In genomic region chr1:189030975-189031374, GRCm38 (mm10) we compare ENCODE assay signal across 23 mouse cellular contexts. TPM values are rescaled to one million over a fixed set of nuclear protein-coding genes. Genes with fewer than 3 reads are reported as not detected.
DNase-seq lines count a peak whose midpoint lies in the region; ATAC-seq and TF ChIP-seq lines count a peak whose summit lies in the region.
"Had no signal": no experiment of that assay in that cellular context is flagged by ENCODE, and none has a peak within 500 bp of the region (broad histone marks: within the 10 kb centered on the region; RNA-seq: fewer than 3 reads in every experiment).

No protein-coding gene starts in this region.

- in situ Hi-C loops in ES-E14 (cut with MboI; ENCODE audit: low sequenced_read_pairs in 2 of 2, unreplicated experiment in 2 of 2): loop anchor here in 1 of 2 experiments (25.0 kb wide), 1 partner anchor 581 kb away; no protein-coding TSS in a partner anchor

- no peak overlapping the region for H3K27ac ChIP-seq in heart, embryonic 12.5 days (ENCODE audit: poor library complexity, severe bottlenecking)
- peak overlapping the region; percentile 13; the same call in 1 of the 2 replicates for H3K27ac ChIP-seq in ES-E14 (ENCODE audit: insufficient read depth, low read depth, low read length, poor library complexity, severe bottlenecking)
- H3K27ac ChIP-seq: embryonic facial prominence, embryonic 10.5 days; embryonic facial prominence, embryonic 13.5 days; forebrain, embryonic 12.5 days; forebrain, embryonic 15.5 days; hindbrain, embryonic 12.5 days; hindbrain, embryonic 15.5 days had no signal

- DNase-seq in adrenal gland, adult 2 months: peak; percentile 45
- no peak for DNase-seq in adrenal gland, adult 18-20 months (ENCODE audit: low spot score in 2 of 2)
- DNase-seq in heart, adult 11 months: peak; percentile 57
- no peak for DNase-seq in ES-E14 (ENCODE audit: low read depth, low spot score)
- no peak for DNase-seq in layer of hippocampus, postnatal 36 days
- DNase-seq: cerebellum, adult 11-12 months; cerebellum, adult 8-10 months; cerebellum, postnatal 10 days; cerebellum, postnatal 36 days; embryo, embryonic 11 days; gastrocnemius, postnatal 25 days; kidney, adult 2 months had no signal

- H3K9ac ChIP-seq in heart, embryonic 12.5 days: no peak overlapping the region
- no peak overlapping the region for H3K9ac ChIP-seq in ES-E14 (ENCODE audit: insufficient read depth, low read depth, low read length, poor library complexity, severe bottlenecking)
- H3K9ac ChIP-seq: embryonic facial prominence, embryonic 13.5 days; forebrain, embryonic 12.5 days; forebrain, embryonic 15.5 days; hindbrain, embryonic 12.5 days; hindbrain, embryonic 15.5 days had no signal

- 79% methylated on average over 7 of the region's 7 CpGs for WGBS in heart, embryonic 12.5 days

- H3K27me3 ChIP-seq in heart, embryonic 12.5 days (replicated peaks): no peaks in the 10 kb centered on the region
- H3K27me3 ChIP-seq: embryonic facial prominence, embryonic 13.5 days; forebrain, embryonic 12.5 days; forebrain, embryonic 15.5 days; hindbrain, embryonic 12.5 days; hindbrain, embryonic 15.5 days had no signal

- H3K4me1 ChIP-seq in heart, embryonic 12.5 days (replicated peaks): no peaks in the 10 kb centered on the region
- H3K4me1 ChIP-seq in ES-E14 (ENCODE audit: control insufficient read depth in 2 of 2, insufficient read depth in 2 of 2, low read length in 2 of 2, poor library complexity in 1 of 2): peaks cover 0 to 2% of the 10 kb centered on the region in 2 experiments; a peak in 1 of 4 replicates
- H3K4me1 ChIP-seq: embryonic facial prominence, embryonic 10.5 days; embryonic facial prominence, embryonic 13.5 days; forebrain, embryonic 12.5 days; forebrain, embryonic 15.5 days; hindbrain, embryonic 12.5 days; hindbrain, embryonic 15.5 days had no signal

- H3K4me2 ChIP-seq in heart, embryonic 12.5 days: no peak overlapping the region
- H3K4me2 ChIP-seq: embryonic facial prominence, embryonic 13.5 days; forebrain, embryonic 12.5 days; forebrain, embryonic 15.5 days; hindbrain, embryonic 12.5 days; hindbrain, embryonic 15.5 days had no signal

- no peak for ATAC-seq in heart, embryonic 12.5 days (ENCODE audit: insufficient number of reproducible peaks, low FRiP score)
- ATAC-seq: CD4-positive, CD25-positive, alpha-beta regulatory T cell, adult 4 months; forebrain, embryonic 15.5 days; intestine, postnatal 0 days; Patski had no signal

- no peaks in the 10 kb centered on the region for H3K9me3 ChIP-seq in heart, embryonic 12.5 days (replicated peaks)
- no peaks in the 10 kb centered on the region for H3K9me3 ChIP-seq in ES-E14 (ENCODE audit: control insufficient read depth, insufficient read depth, low read depth, low read length)
- H3K9me3 ChIP-seq: embryonic facial prominence, embryonic 10.5 days; embryonic facial prominence, embryonic 13.5 days; forebrain, embryonic 12.5 days; forebrain, embryonic 15.5 days; hindbrain, embryonic 12.5 days; hindbrain, embryonic 15.5 days had no signal

- no peaks in the 10 kb centered on the region for H3K36me3 ChIP-seq in heart, embryonic 12.5 days
- H3K36me3 ChIP-seq in ES-E14 (ENCODE audit: control insufficient read depth, insufficient read depth, low read length, poor library complexity, severe bottlenecking): no peaks in the 10 kb centered on the region
- H3K36me3 ChIP-seq: embryonic facial prominence, embryonic 10.5 days; embryonic facial prominence, embryonic 13.5 days; forebrain, embryonic 12.5 days; forebrain, embryonic 15.5 days; hindbrain, embryonic 12.5 days; hindbrain, embryonic 15.5 days had no signal

- no peak overlapping the region for H3K4me3 ChIP-seq in heart, embryonic 12.5 days
- H3K4me3 ChIP-seq in ES-E14 (ENCODE audit: insufficient read depth in 1 of 2, low read depth in 1 of 2, low read length in 2 of 2, poor library complexity in 1 of 2, severe bottlenecking in 1 of 2): no peak overlapping the region
- H3K4me3 ChIP-seq: embryonic facial prominence, embryonic 10.5 days; embryonic facial prominence, embryonic 13.5 days; erythroblast, embryonic 14.5 days; forebrain, embryonic 12.5 days; forebrain, embryonic 15.5 days; hindbrain, embryonic 12.5 days; hindbrain, embryonic 15.5 days had no signal

TF ChIP-seq in ES-E14, 5 proteins besides CTCF, POLR2A, EP300 and RAD21:
- peak; percentile 51; the same call in 1 of the 2 replicates for TF ChIP-seq MAFK (IDR thresholded peaks at IDR 0.05; ENCODE audit: insufficient read depth, low read depth, low read length)
- no peak for TF ChIP-seq CHD2 (IDR thresholded peaks at IDR 0.05; ENCODE audit: low read depth, low read length)

RNA-seq across cellular contexts. Expression of gene Kctd3, which starts 23.3 kb away (rescaled TPM):
- total RNA-seq in adrenal gland, adult 2 months (2021): 10 to 100 TPM; 21.8 to 40.9 TPM
- polyA plus RNA-seq in adrenal gland, adult 2 months (2012; rRNA removed): 41.9 and 45.9 TPM in 2 replicates
- total RNA-seq in adrenal gland, adult 18-20 months (2021): 10 to 100 TPM; 26.3 to 26.9 TPM
- 28.0 and 28.7 TPM in 2 replicates for polyA plus RNA-seq in heart, embryonic 12.5 days (2016; fragmentation: Nextera tagmentation; extraction: Ambion mirVana)
- 54.7 and 78.6 TPM in 2 replicates for total RNA-seq in ES-E14 (2012; rRNA removed)
- total RNA-seq in layer of hippocampus, postnatal 36 days (2021): 10 to 100 TPM; 79.0 to 89.2 TPM

Comparison
In these comparisons a context has a peak if more than half of its experiments do, and no peak if none do; other contexts are left out.
1. DNase-seq: peak in adrenal gland, adult 2 months (single experiment) and heart, adult 11 months (single experiment); none in adrenal gland, adult 18-20 months (0 of 2), ES-E14 (single experiment) and layer of hippocampus, postnatal 36 days (0 of 2).